Mouse (Mus musculus) heart, adult 2 months (tissue): ENCODE data around the gene Ube2l3. TPM values are rescaled to one million over a fixed set of nuclear protein-coding genes. Genes with fewer than 3 reads are reported as not detected.

ENCODE experiments used
- DNase-seq, 2 experiments: peaks; one replicate each; pipeline ENCODE4 v3.0.0; 2021
- H3K27ac ChIP-seq: fragments of 200-600 bp; 2 replicates; pipeline ENCODE4 v1.8.1; 2022
- H3K27me3 ChIP-seq: fragments of 200-500 bp; 2 replicates; pipeline ENCODE4 v1.6.1; 2012; ENCODE audit warnings: mild to moderate bottlenecking, low read length, inconsistent platforms, mixed read lengths; ENCODE audit not compliant: control insufficient read depth, insufficient read depth
- H3K36me3 ChIP-seq: fragments of 200-500 bp; 2 replicates; pipeline ENCODE4 v1.6.1; 2012; ENCODE audit warnings: low read length, inconsistent platforms; ENCODE audit not compliant: control insufficient read depth, insufficient read depth
- H3K4me1 ChIP-seq: fragments of 200-500 bp; 2 replicates; pipeline ENCODE4 v1.6.1; 2011; ENCODE audit warnings: low read length; ENCODE audit not compliant: control insufficient read depth, insufficient read depth
- H3K4me3 ChIP-seq: fragments of 200-600 bp; 2 replicates; pipeline ENCODE4 v1.8.1; 2022
- H3K79me2 ChIP-seq: fragments of 200-500 bp; replicated peaks from 2 replicates; pipeline ENCODE4 v1.6.1; 2012; ENCODE audit warnings: mild to moderate bottlenecking, inconsistent platforms, low read length, moderate library complexity, mixed read lengths; ENCODE audit not compliant: control insufficient read depth, insufficient read depth
- H3K9ac ChIP-seq: fragments of 200-500 bp; 2 replicates; pipeline ENCODE4 v1.6.1; 2012; ENCODE audit warnings: low read depth, mild to moderate bottlenecking, control low read depth, inconsistent platforms, low read length, mixed read lengths
- CTCF ChIP-seq: fragments of 200-600 bp; IDR thresholded peaks from 2 replicates; pipeline ENCODE4 v1.8.1; 2022; ENCODE audit warnings: antibody characterized with exemption, mild to moderate bottlenecking, moderate library complexity
- EP300 ChIP-seq: fragments of 200-500 bp; IDR thresholded peaks from 2 replicates; pipeline ENCODE4 v1.6.1; 2011; ENCODE audit warnings: low read depth, low read length, control low read depth; ENCODE audit not compliant: insufficient read depth
- POLR2A ChIP-seq: fragments of 200-500 bp; IDR thresholded peaks from 2 replicates; pipeline ENCODE4 v1.6.1; 2011; ENCODE audit warnings: mild to moderate bottlenecking, low read depth, low read length, control low read depth; ENCODE audit not compliant: insufficient read depth
- WGBS: fragments of 180-500 bp; shearing (Covaris S2); methylation state at CpG from one replicate; pipeline ENCODE4 v1.1.7; 2018; 5-methylcytosine and 5-hydroxymethylcytosine counted together
- intact Hi-C: fragments of 180-260 bp; cut with DNase I; formaldehyde crosslinking; loops from one replicate; pipeline ENCODE4 v1.15.1; 2025
- polyA plus RNA-seq: library from polyadenylated mRNA; depleted of rRNA; stranded (reverse); fragments of >200 nt; gene quantifications from 2 replicates; pipeline ENCODE4 v1.2.3, GENCODE M21; 2012
- total RNA-seq, 2 experiments: library from RNA; stranded (reverse); gene quantifications; 2 replicates each; pipeline ENCODE4 v1.2.3; 2021

Gene Ube2l3
- total and polyA plus RNA-seq, 3 experiments: 55.0 to 112 (median 102) TPM

DNA sequence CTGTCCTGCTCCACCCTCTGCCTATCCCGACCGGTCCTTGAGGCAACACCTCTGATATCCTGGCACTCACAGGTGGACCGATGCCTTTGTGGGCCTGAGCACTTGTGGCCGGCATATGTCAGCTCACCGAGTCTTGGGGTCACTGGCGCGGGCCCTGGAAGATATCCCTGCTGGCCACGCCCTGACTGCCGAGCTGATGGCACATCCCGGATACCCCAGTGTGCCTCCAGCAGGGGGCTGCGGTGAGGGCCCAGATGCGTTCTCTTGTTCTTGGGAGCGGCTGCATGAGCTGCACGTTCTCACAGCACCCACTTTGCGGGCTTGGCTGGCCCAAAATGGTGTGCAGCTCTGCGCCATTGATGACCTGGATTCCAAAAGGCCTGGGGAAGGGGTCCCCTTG is 54.4 kb downstream of the Ube2l3 start:
- H3K36me3 ChIP-seq: no peaks in the 10 kb centered on the region
- no peaks in the 10 kb centered on the region for H3K27me3 ChIP-seq
- 44% methylated on average over 16 of the region's 16 CpGs for WGBS
- no peaks in the 10 kb centered on the region for H3K4me1 ChIP-seq
- no peak overlapping the region for H3K9ac ChIP-seq
- no peak for DNase-seq
- no peak for TF ChIP-seq POLR2A
- TF ChIP-seq CTCF: peak; percentile 13; the same call in 1 of the 2 replicates
- no peak for TF ChIP-seq EP300
- intact Hi-C loops: no loop called here
- no peak overlapping the region for H3K27ac ChIP-seq
- H3K4me3 ChIP-seq: no peak overlapping the region
- H3K79me2 ChIP-seq: no peaks in the 10 kb centered on the region

DNA sequence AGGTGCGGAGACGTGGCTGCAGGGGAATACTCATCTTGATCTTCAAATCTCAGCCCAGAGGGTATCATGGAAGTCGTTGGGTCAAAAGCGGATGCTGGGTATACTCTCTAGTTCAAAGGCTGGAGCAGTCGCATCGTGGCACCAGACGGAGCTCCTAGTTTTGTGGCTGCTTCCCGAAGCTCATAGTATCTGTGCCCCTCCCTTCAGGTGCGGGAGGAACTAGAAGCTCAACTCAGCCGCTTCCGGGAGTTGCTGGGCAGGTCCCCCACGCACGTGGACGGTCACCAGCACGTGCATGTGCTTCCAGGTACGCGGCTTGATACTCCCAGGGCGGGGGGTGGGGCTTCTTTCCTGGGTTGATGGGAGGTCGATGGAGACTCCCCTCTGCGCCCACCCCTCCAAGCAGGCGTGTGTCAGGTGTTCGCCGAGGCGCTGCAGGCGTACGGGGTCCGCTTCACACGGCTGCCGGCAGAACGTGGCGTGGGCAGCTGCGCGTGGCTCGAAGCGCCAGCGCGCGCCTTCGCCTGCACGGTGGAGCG is 55.0 kb downstream of the Ube2l3 start:
- DNase-seq: peak in 1 of 2 experiments; percentile 16
- Histone ChIP-seq H3K4me3 (peak overlapping the region; percentile 74), H3K27me3 (no peaks in the 10 kb centered on the region), H3K79me2 (no peaks in the 10 kb centered on the region), H3K36me3 (no peaks in the 10 kb centered on the region), H3K9ac (peak overlapping the region; percentile 61), H3K27ac (no peak overlapping the region), H3K4me1 (no peaks in the 10 kb centered on the region)
- TF ChIP-seq POLR2A (no peak), CTCF (no peak), EP300 (no peak)
- WGBS: 3% methylated on average over 41 of the region's 41 CpGs
- intact Hi-C loops: loop anchor here (2.0 kb wide), 1 partner anchor 53 kb away; no protein-coding TSS in a partner anchor

- Histone ChIP-seq H3K4me1 (no peaks in the 10 kb centered on the region), H3K9ac (peak within 1 kb of the TSS; percentile 61), H3K27me3 (no peaks in the 10 kb centered on the region), H3K27ac (no peak within 1 kb of the TSS), H3K79me2 (no peaks in the 10 kb centered on the region), H3K36me3 (no peaks in the 10 kb centered on the region), H3K4me3 (peak within 1 kb of the TSS; percentile 74)
- intact Hi-C loops: loop anchor here (2.0 kb wide), 1 partner anchor 54 kb away; no protein-coding TSS in a partner anchor
- DNase-seq: peak; percentile 76 to 82
- WGBS: 1% methylated on average over 34 of the region's 34 CpGs
- peak; percentile 59 for TF ChIP-seq CTCF
- no peak for TF ChIP-seq EP300
Observed at GRCm38 (mm10) chr16:17146772-17147235, 55.6 kb downstream of the Ube2l3 start, which contains the start of gene Ccdc116. Gene Ccdc116, minus strand, starts transcription at chr16:17147229.

GRCm38 (mm10) chr16:17144339-17144738 is 58.1 kb downstream of the Ube2l3 start, which contains the start of gene Ydjc:
Gene Ydjc, plus strand, starts transcription at chr16:17144621.
- 33% methylated on average over 7 of the region's 7 CpGs for WGBS
- H3K27ac ChIP-seq: no peak within 1 kb of the TSS
- intact Hi-C loops: no loop called here

GRCm38 (mm10) chr16:17137355-17137754 is 65.1 kb downstream of the Ube2l3 start:
- intact Hi-C loops: no loop called here
- 84% methylated on average over 15 of the region's 15 CpGs for WGBS

More at GRCm38 (mm10) chr16:17144339-17144738, 58.1 kb downstream of the Ube2l3 start, which contains the start of gene Ydjc:
- no peaks in the 10 kb centered on the region for H3K4me1 ChIP-seq
- DNase-seq: no peak
- TF ChIP-seq EP300 (no peak), POLR2A (no peak), CTCF (no peak)
- no peak within 1 kb of the TSS for H3K9ac ChIP-seq
- H3K36me3 ChIP-seq: no peaks in the 10 kb centered on the region
- no peaks in the 10 kb centered on the region for H3K79me2 ChIP-seq
- H3K4me3 ChIP-seq: no peak within 1 kb of the TSS
- no peaks in the 10 kb centered on the region for H3K27me3 ChIP-seq

GRCm38 (mm10) chr16:17132906-17133200 is 69.6 kb downstream of the Ube2l3 start:
- intact Hi-C loops: loop anchor here (5.0 kb wide), 2 partner anchors 74 to 144 kb away; partner anchors contain the start of genes Rimbp3 and Tmem191c
- WGBS: 40% methylated on average over 7 of the region's 7 CpGs
- TF ChIP-seq EP300: no peak
- no peak for TF ChIP-seq CTCF
- TF ChIP-seq POLR2A: no peak
- Histone ChIP-seq H3K27ac (no peak overlapping the region), H3K4me1 (no peaks in the 10 kb centered on the region), H3K4me3 (peak overlapping the region; percentile 65; the same call in 1 of the 2 replicates), H3K27me3 (no peaks in the 10 kb centered on the region), H3K9ac (no peak overlapping the region), H3K36me3 (no peaks in the 10 kb centered on the region), H3K79me2 (no peaks in the 10 kb centered on the region)
- DNase-seq: no peak

More at GRCm38 (mm10) chr16:17137355-17137754, 65.1 kb downstream of the Ube2l3 start:
- Histone ChIP-seq H3K4me3 (no peak overlapping the region), H3K9ac (no peak overlapping the region), H3K36me3 (no peaks in the 10 kb centered on the region), H3K27me3 (no peaks in the 10 kb centered on the region), H3K4me1 (no peaks in the 10 kb centered on the region), H3K79me2 (no peaks in the 10 kb centered on the region), H3K27ac (no peak overlapping the region)
- DNase-seq: no peak
- TF ChIP-seq POLR2A (no peak), CTCF (no peak), EP300 (no peak)
